Mouse (Mus musculus): ENCODE measurements at regions not wholly inside any gene's neighbourhood (a gene's known extent, or its start where the extent isn't known, plus 50 kb on each side); places are given as distances from the start of the nearest gene placed in this dataset.

- Histone ChIP-seq H3K9me3 (replicated peaks; ENCODE audit: control insufficient read depth, low read length) (no peaks in the 10 kb centered on the region), H3K36me3 (ENCODE audit: control insufficient read depth, insufficient read depth) (no peaks in the 10 kb centered on the region), H3K27me3 (ENCODE audit: control insufficient read depth, insufficient read depth, low read length) (no peaks in the 10 kb centered on the region), H3K4me3 (ENCODE audit: low read length) (no peak overlapping the region), H3K4me2 (ENCODE audit: low read depth, low read length) (no peak overlapping the region), H3K4me1 (ENCODE audit: control insufficient read depth, insufficient read depth, low read length) (no peaks in the 10 kb centered on the region), H3K27ac (ENCODE audit: low read length) (no peak overlapping the region), H3K9ac (ENCODE audit: low read length) (no peak overlapping the region)
- 73% methylated on average over 4 of the region's 4 CpGs for WGBS
- no peak for ATAC-seq (replicated peaks; ENCODE audit: extremely low read depth, insufficient read depth, low FRiP score)
These were observed 91.8 kb upstream of the Dnajc19 start for GRCm38 (mm10) chr3:34172899-34173298.

GRCm38 (mm10) chr3:34171893-34172292 lies 90.8 kb upstream of the Dnajc19 start:
- no peak overlapping the region for H3K4me3 ChIP-seq (ENCODE audit: low read length)
- H3K36me3 ChIP-seq (ENCODE audit: control insufficient read depth, insufficient read depth), result no peaks in the 10 kb centered on the region
- no peak for ATAC-seq (replicated peaks; ENCODE audit: extremely low read depth, insufficient read depth, low FRiP score)
- no peak overlapping the region for H3K27ac ChIP-seq (ENCODE audit: low read length)
- no peak overlapping the region for H3K4me2 ChIP-seq (ENCODE audit: low read depth, low read length)
- no peaks in the 10 kb centered on the region for H3K27me3 ChIP-seq (ENCODE audit: control insufficient read depth, insufficient read depth, low read length)
- no peaks in the 10 kb centered on the region for H3K9me3 ChIP-seq (replicated peaks; ENCODE audit: control insufficient read depth, low read length)
- WGBS, result 70% methylated on average over 6 of the region's 6 CpGs
- H3K9ac ChIP-seq (ENCODE audit: low read length), result no peak overlapping the region
- H3K4me1 ChIP-seq (ENCODE audit: control insufficient read depth, insufficient read depth, low read length), result no peaks in the 10 kb centered on the region

- WGBS, result 80% methylated on average over 1 of the region's 1 CpGs
- no peaks in the 10 kb centered on the region for H3K9me3 ChIP-seq (replicated peaks; ENCODE audit: control insufficient read depth, low read length)
- no peaks in the 10 kb centered on the region for H3K36me3 ChIP-seq (ENCODE audit: control insufficient read depth, insufficient read depth)
- no peak overlapping the region for H3K9ac ChIP-seq (ENCODE audit: low read length)
- H3K27ac ChIP-seq (ENCODE audit: low read length), result no peak overlapping the region
- no peaks in the 10 kb centered on the region for H3K4me1 ChIP-seq (ENCODE audit: control insufficient read depth, insufficient read depth, low read length)
- no peak overlapping the region for H3K4me2 ChIP-seq (ENCODE audit: low read depth, low read length)
- ATAC-seq (replicated peaks; ENCODE audit: extremely low read depth, insufficient read depth, low FRiP score), result no peak
- no peak overlapping the region for H3K4me3 ChIP-seq (ENCODE audit: low read length)
- no peaks in the 10 kb centered on the region for H3K27me3 ChIP-seq (ENCODE audit: control insufficient read depth, insufficient read depth, low read length)
These were observed 87.0 kb upstream of the Dnajc19 start for GRCm38 (mm10) chr3:34168087-34168486.

GRCm38 (mm10) chr3:34150036-34150435 lies 68.9 kb upstream of the Dnajc19 start:
- H3K36me3 ChIP-seq (ENCODE audit: control insufficient read depth, insufficient read depth), result no peaks in the 10 kb centered on the region
- H3K9ac ChIP-seq (ENCODE audit: low read length), result no peak overlapping the region
- no peak overlapping the region for H3K4me2 ChIP-seq (ENCODE audit: low read depth, low read length)
- H3K4me3 ChIP-seq (ENCODE audit: low read length), result no peak overlapping the region
- WGBS, result 33% methylated on average over 2 of the region's 2 CpGs
- no peak overlapping the region for H3K27ac ChIP-seq (ENCODE audit: low read length)
- H3K4me1 ChIP-seq (ENCODE audit: control insufficient read depth, insufficient read depth, low read length), result no peaks in the 10 kb centered on the region
- H3K27me3 ChIP-seq (ENCODE audit: control insufficient read depth, insufficient read depth, low read length), result no peaks in the 10 kb centered on the region
- no peaks in the 10 kb centered on the region for H3K9me3 ChIP-seq (replicated peaks; ENCODE audit: control insufficient read depth, low read length)
- no peak for ATAC-seq (replicated peaks; ENCODE audit: extremely low read depth, insufficient read depth, low FRiP score)

- H3K4me3 ChIP-seq (ENCODE audit: low read length), result no peak overlapping the region
- H3K9me3 ChIP-seq (replicated peaks; ENCODE audit: control insufficient read depth, low read length), result no peaks in the 10 kb centered on the region
- H3K36me3 ChIP-seq (ENCODE audit: control insufficient read depth, insufficient read depth), result no peaks in the 10 kb centered on the region
- no peak overlapping the region for H3K9ac ChIP-seq (ENCODE audit: low read length)
- H3K4me1 ChIP-seq (ENCODE audit: control insufficient read depth, insufficient read depth, low read length), result no peaks in the 10 kb centered on the region
- no peak overlapping the region for H3K4me2 ChIP-seq (ENCODE audit: low read depth, low read length)
- 51% methylated on average over 2 of the region's 2 CpGs for WGBS
- H3K27me3 ChIP-seq (ENCODE audit: control insufficient read depth, insufficient read depth, low read length), result no peaks in the 10 kb centered on the region
- no peak for ATAC-seq (replicated peaks; ENCODE audit: extremely low read depth, insufficient read depth, low FRiP score)
- H3K27ac ChIP-seq (ENCODE audit: low read length), result no peak overlapping the region
These were observed 62.5 kb upstream of the Dnajc19 start for GRCm38 (mm10) chr3:34143652-34144051.

GRCm38 (mm10) chr3:34139227-34139626 lies 58.1 kb upstream of the Dnajc19 start:
- Histone ChIP-seq H3K9me3 (replicated peaks; ENCODE audit: control insufficient read depth, low read length) (no peaks in the 10 kb centered on the region), H3K9ac (ENCODE audit: low read length) (no peak overlapping the region), H3K36me3 (ENCODE audit: control insufficient read depth, insufficient read depth) (no peaks in the 10 kb centered on the region), H3K4me1 (ENCODE audit: control insufficient read depth, insufficient read depth, low read length) (no peaks in the 10 kb centered on the region), H3K4me2 (ENCODE audit: low read depth, low read length) (no peak overlapping the region), H3K4me3 (ENCODE audit: low read length) (no peak overlapping the region), H3K27ac (ENCODE audit: low read length) (no peak overlapping the region), H3K27me3 (ENCODE audit: control insufficient read depth, insufficient read depth, low read length) (no peaks in the 10 kb centered on the region)
- 79% methylated on average over 9 of the region's 9 CpGs for WGBS
- ATAC-seq (replicated peaks; ENCODE audit: extremely low read depth, insufficient read depth, low FRiP score), result no peak

- H3K4me3 ChIP-seq (ENCODE audit: low read length), result no peak overlapping the region
- 73% methylated on average over 7 of the region's 7 CpGs for WGBS
These were observed 56.9 kb upstream of the Dnajc19 start for GRCm38 (mm10) chr3:34137984-34138383.

GRCm38 (mm10) chr3:34136385-34136784 lies 55.3 kb upstream of the Dnajc19 start:
- ATAC-seq (replicated peaks; ENCODE audit: extremely low read depth, insufficient read depth, low FRiP score), result no peak
- Histone ChIP-seq H3K4me3 (ENCODE audit: low read length) (no peak overlapping the region), H3K36me3 (ENCODE audit: control insufficient read depth, insufficient read depth) (no peaks in the 10 kb centered on the region), H3K4me1 (ENCODE audit: control insufficient read depth, insufficient read depth, low read length) (no peaks in the 10 kb centered on the region), H3K27ac (ENCODE audit: low read length) (no peak overlapping the region), H3K9ac (ENCODE audit: low read length) (no peak overlapping the region), H3K27me3 (ENCODE audit: control insufficient read depth, insufficient read depth, low read length) (no peaks in the 10 kb centered on the region), H3K9me3 (replicated peaks; ENCODE audit: control insufficient read depth, low read length) (no peaks in the 10 kb centered on the region), H3K4me2 (ENCODE audit: low read depth, low read length) (no peak overlapping the region)
- 81% methylated on average over 2 of the region's 2 CpGs for WGBS

More at GRCm38 (mm10) chr3:34137984-34138383, 56.9 kb upstream of the Dnajc19 start:
- Histone ChIP-seq H3K27ac (ENCODE audit: low read length) (no peak overlapping the region), H3K9me3 (replicated peaks; ENCODE audit: control insufficient read depth, low read length) (no peaks in the 10 kb centered on the region), H3K9ac (ENCODE audit: low read length) (no peak overlapping the region), H3K4me2 (ENCODE audit: low read depth, low read length) (no peak overlapping the region), H3K36me3 (ENCODE audit: control insufficient read depth, insufficient read depth) (no peaks in the 10 kb centered on the region), H3K27me3 (ENCODE audit: control insufficient read depth, insufficient read depth, low read length) (no peaks in the 10 kb centered on the region), H3K4me1 (ENCODE audit: control insufficient read depth, insufficient read depth, low read length) (no peaks in the 10 kb centered on the region)
- ATAC-seq (replicated peaks; ENCODE audit: extremely low read depth, insufficient read depth, low FRiP score), result no peak

Measured in heart, embryonic 16.5 days (tissue).